Mouse (Mus musculus) testis, adult 2 months (tissue): ENCODE data around the gene Lamb3. TPM values are rescaled to one million over a fixed set of nuclear protein-coding genes. Genes with fewer than 3 reads are reported as not detected.
"Not testable (repeated sequence)": the region's sequence is repeated elsewhere in the genome, so short reads cannot be mapped to it uniquely, and the experiment has no call there.

ENCODE experiments used
- H3K27ac ChIP-seq: fragments of 200-500 bp; 2 replicates; pipeline ENCODE4 v1.5.1; 2012; ENCODE audit warnings: low read depth, low read length; ENCODE audit not compliant: control insufficient read depth, insufficient read depth
- H3K27me3 ChIP-seq: fragments of 200-500 bp; 2 replicates; pipeline ENCODE4 v1.6.1; 2012; ENCODE audit warnings: mild to moderate bottlenecking, low read length, moderate library complexity; ENCODE audit not compliant: control insufficient read depth, insufficient read depth
- H3K36me3 ChIP-seq: fragments of 200-500 bp; 2 replicates; pipeline ENCODE4 v1.6.1; 2012; ENCODE audit warnings: mild to moderate bottlenecking, low read length; ENCODE audit not compliant: control insufficient read depth, insufficient read depth
- H3K4me1 ChIP-seq: fragments of 200-500 bp; 2 replicates; pipeline ENCODE4 v1.6.1; 2012; ENCODE audit warnings: low read length; ENCODE audit not compliant: control insufficient read depth, insufficient read depth
- H3K4me3 ChIP-seq: fragments of 200-500 bp; 2 replicates; pipeline ENCODE4 v1.5.1; 2012; ENCODE audit warnings: low read depth, mild to moderate bottlenecking, low read length, moderate library complexity, mixed read lengths; ENCODE audit not compliant: control insufficient read depth
- CTCF ChIP-seq: fragments of 200-500 bp; IDR thresholded peaks from 2 replicates; pipeline ENCODE4 v1.5.1; 2012; ENCODE audit warnings: low read depth, mild to moderate bottlenecking, inconsistent platforms, low read length, moderate library complexity; ENCODE audit not compliant: control insufficient read depth, insufficient read depth, insufficient replicate concordance
- POLR2A ChIP-seq: fragments of 200-500 bp; IDR thresholded peaks from 2 replicates; pipeline ENCODE4 v1.6.1; 2012; ENCODE audit warnings: low read depth, mild to moderate bottlenecking, inconsistent platforms, low read length, moderate library complexity; ENCODE audit not compliant: control insufficient read depth
- polyA plus RNA-seq: library from polyadenylated mRNA; depleted of rRNA; stranded (reverse); fragments of >200 nt; gene quantifications from 2 replicates; pipeline ENCODE4 v1.2.3, GENCODE M21; 2012

Gene Lamb3
- polyA plus RNA-seq, 1 experiment: 4.2 TPM

DNA sequence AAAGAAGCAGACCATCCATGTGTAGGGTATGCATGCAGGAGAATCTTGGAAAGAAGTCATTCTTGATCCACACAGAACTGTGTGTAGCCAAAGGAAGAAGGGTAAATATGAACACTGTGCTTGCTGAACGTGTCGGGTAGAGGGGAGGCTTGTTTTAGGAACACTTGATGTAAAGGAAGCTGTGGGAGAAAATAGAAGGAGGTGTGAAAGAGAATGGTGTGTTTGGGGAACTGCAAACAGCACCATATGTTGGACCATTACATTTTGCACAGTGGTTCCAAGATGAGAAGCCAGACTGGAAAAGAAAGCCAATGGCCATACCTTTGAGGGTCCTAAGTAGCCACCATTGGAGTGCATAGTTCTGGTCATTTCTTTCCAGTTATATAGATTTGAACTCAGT, 42.5 kb downstream of the Lamb3 start:
- TF ChIP-seq CTCF (no peak), POLR2A (no peak)
- H3K36me3 ChIP-seq: no peaks in the 10 kb centered on the region
- H3K4me1 ChIP-seq: no peaks in the 10 kb centered on the region
- H3K27ac ChIP-seq: no peak overlapping the region
- H3K4me3 ChIP-seq: no peak overlapping the region
- no peaks in the 10 kb centered on the region for H3K27me3 ChIP-seq

DNA sequence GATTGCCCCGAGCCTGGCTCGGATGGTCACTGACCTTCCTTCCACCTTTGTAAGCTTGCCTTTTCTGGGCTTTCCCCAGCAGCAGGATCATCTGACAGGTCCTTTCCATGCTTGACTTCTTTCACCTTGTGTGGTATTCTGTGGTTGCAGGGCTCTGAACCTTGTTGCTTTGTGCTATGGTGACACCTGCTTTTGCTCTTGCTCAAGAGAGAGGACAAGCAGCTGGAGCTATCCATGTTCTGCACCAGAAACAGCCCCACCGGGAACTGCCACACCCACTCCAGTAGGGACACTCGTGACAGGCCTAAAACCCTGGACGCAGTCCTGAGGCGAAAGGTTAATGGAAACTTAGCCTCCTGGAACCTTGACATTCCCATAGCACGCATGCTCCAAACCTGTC, 43.9 kb downstream of the Lamb3 start:
- no peak overlapping the region for H3K4me3 ChIP-seq
- H3K27ac ChIP-seq: no peak overlapping the region
- H3K4me1 ChIP-seq: no peaks in the 10 kb centered on the region
- H3K27me3 ChIP-seq: no peaks in the 10 kb centered on the region
- TF ChIP-seq CTCF (no peak), POLR2A (no peak)
- H3K36me3 ChIP-seq: no peaks in the 10 kb centered on the region

DNA sequence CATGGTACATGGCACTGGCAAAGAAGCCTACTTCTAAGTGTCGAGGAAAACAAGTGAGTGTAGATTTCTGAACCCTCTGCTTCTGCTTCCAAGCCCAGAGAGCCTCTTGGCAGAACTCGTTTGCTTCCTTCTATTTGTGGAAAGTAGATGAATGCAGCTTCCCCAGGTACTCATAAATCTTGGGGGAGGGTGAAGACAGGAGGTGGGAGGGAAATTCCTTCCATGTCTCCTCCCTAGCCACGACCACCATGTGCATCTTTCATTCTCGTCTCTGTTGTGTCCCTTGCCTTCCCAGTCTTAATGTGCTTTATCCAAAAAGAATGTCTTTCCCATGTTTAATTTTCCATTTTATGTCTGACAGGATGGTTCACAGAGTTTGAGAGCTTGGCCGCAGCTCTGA, 45.1 kb downstream of the Lamb3 start:
- Histone ChIP-seq H3K4me3 (no peak overlapping the region), H3K4me1 (no peaks in the 10 kb centered on the region), H3K36me3 (no peaks in the 10 kb centered on the region), H3K27me3 (no peaks in the 10 kb centered on the region), H3K27ac (no peak overlapping the region)
- TF ChIP-seq CTCF: no peak
- TF ChIP-seq POLR2A: no peak

DNA sequence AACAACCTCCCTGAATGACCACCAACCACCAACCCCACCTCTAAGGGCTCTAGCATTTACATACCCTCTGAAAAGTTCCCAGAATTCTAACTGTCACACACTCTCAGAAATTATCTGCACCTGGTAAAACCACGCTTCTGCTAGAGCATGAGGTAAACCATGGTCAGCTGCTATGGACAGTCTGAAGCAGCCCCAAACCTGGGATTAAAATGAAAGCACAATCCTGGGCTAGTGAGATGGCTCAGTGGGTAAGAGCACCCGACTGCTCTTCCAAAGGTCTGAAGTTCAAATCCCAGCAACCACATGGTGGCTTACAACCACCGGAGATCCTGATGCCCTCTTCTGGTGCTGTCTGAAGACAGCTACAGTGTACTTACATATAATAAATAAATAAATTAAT, 46.4 kb downstream of the Lamb3 start:
- H3K36me3 ChIP-seq, H3K27ac ChIP-seq, H3K27me3 ChIP-seq, H3K4me3 ChIP-seq, H3K4me1 ChIP-seq: not testable (repeated sequence)

DNA sequence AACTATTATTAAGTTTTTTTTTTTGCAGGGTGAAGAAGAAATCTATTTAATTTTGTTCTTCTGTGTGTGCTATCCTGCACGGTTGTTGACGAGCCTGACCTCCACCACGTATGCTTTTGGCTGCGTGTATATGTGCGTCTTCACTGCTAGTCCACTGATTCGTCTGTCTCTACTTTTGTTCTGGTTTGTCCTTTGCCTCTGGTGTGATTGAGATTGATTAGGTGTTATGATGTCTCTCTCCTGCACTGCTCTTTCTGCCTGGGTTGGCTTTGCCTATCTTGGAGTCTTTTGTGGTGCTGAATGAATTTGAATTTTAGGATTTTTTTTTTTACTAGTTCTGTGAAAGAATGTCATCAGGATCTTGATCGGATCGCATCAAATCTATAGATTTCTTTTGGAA, 47.5 kb downstream of the Lamb3 start:
- H3K4me3 ChIP-seq: no peak overlapping the region
- no peak overlapping the region for H3K27ac ChIP-seq
- TF ChIP-seq POLR2A: no peak
- TF ChIP-seq CTCF: no peak
- H3K4me1 ChIP-seq: no peaks in the 10 kb centered on the region
- H3K36me3 ChIP-seq: no peaks in the 10 kb centered on the region
- no peaks in the 10 kb centered on the region for H3K27me3 ChIP-seq

DNA sequence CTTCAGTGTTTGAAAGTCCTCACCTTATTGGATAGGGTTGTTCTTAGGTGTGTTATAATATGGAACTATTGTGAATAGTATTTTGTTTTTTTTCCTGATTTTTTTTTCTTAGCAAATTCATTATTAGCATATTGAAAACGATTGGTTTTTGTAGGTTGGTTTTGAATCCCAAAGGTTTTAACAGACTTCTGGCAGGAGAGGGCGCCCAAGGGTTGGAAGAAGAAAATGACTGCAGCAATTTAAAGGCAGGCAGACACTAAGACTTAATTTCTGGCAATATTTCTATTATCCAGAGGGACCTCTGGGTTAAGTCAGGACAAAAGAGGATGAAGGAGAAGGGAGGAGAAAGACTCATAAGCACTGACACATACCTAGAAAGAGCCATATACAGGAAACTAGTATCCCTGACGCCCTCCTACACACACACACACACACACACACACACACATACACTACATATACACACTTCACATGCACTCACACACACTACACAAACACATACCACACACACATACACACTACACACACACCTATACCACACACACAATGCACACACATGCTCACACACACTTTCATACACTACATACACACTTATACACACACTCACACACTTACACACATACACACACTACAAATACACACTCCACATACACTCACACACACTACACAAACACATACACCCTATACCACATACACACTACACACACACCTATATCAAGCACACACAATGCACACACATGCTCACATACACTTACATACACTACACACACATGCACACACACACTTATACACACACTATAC, 48.2 kb downstream of the Lamb3 start:
- TF ChIP-seq CTCF (no peak), POLR2A (no peak)
- Histone ChIP-seq H3K27me3 (no peaks in the 10 kb centered on the region), H3K4me3 (no peak overlapping the region), H3K4me1 (no peaks in the 10 kb centered on the region), H3K27ac (no peak overlapping the region), H3K36me3 (no peaks in the 10 kb centered on the region)

DNA sequence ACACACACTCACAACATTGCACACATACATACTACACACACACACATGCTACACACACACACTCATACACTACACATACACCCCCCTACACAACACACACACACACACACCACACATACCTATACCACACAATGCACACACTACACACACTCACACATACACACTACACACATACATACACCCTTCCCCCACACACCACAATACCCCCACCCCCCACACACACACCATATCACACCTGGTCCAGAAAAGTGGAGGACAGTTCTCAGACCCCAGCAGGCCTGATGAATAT, 48.7 kb downstream of the Lamb3 start:
- Histone ChIP-seq H3K4me3 (no peak overlapping the region), H3K27me3 (no peaks in the 10 kb centered on the region), H3K4me1 (no peaks in the 10 kb centered on the region), H3K27ac (no peak overlapping the region), H3K36me3 (no peaks in the 10 kb centered on the region)
- TF ChIP-seq CTCF: no peak
- no peak for TF ChIP-seq POLR2A

DNA sequence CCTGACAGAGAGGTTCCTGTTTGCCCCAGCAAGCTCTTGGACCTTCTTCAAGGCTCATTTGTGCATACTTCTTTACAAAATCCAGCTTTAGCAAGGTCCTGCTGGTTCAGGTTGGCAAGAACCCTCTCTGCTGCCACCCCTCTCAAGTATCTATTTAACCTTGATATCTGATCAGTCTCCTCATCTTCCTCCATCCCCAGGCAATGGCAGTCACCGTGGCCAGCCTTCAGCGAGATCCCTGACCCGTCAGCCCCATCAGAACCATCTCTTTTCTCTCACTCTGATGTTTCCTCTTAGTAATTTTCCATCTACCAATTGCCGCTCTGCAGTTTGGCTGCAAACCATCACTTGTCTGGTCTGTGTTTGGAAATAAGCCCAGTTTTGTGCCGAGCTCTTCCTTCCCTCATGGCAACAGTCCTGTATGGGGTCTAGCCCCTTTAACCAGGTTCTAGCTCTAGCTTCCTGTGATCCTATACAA, 49.2 kb downstream of the Lamb3 start:
- H3K4me3 ChIP-seq: no peak overlapping the region
- H3K27me3 ChIP-seq: no peaks in the 10 kb centered on the region
- H3K4me1 ChIP-seq: no peaks in the 10 kb centered on the region
- H3K27ac ChIP-seq: no peak overlapping the region
- TF ChIP-seq POLR2A: no peak
- TF ChIP-seq CTCF: no peak
- H3K36me3 ChIP-seq: no peaks in the 10 kb centered on the region
